Mouse (Mus musculus): ENCODE measurements at regions not wholly inside any gene's neighbourhood (a gene's known extent, or its start where the extent isn't known, plus 50 kb on each side); places are given as distances from the start of the nearest gene placed in this dataset.

DNA sequence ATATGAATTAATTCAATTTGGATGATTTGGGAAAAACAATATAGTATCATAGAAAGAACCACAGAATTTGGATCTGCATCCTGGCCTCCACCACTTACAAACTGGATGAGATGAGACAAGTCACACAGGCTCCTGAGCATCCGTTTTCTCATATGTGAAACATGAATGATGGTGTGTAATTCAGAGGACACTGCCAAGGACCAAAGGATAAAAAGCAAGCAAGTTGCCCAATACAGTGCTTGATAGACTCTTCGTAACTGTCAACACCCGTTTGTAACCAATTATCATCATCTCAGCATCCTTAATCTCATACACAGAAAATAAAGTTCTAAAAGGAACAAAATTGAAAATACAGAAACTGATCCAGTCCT, 305.8 kb downstream of the Fam49a start:
- H3K36me3 ChIP-seq, result no peaks in the 10 kb centered on the region
- no peak overlapping the region for H3K27ac ChIP-seq
- no peak overlapping the region for H3K4me3 ChIP-seq (replicated peaks)
- no peak overlapping the region for H3K9ac ChIP-seq
- ATAC-seq (replicated peaks; ENCODE audit: low FRiP score), result no peak
- 85% methylated on average over 3 of the region's 3 CpGs for WGBS
- H3K27me3 ChIP-seq, result no peaks in the 10 kb centered on the region
- no peak overlapping the region for H3K4me2 ChIP-seq
- no peaks in the 10 kb centered on the region for H3K4me1 ChIP-seq
- no peaks in the 10 kb centered on the region for H3K9me3 ChIP-seq (replicated peaks)

GRCm38 (mm10) chr12:12567058-12567733, 305.3 kb downstream of the Fam49a start:
- Histone ChIP-seq H3K4me3 (replicated peaks) (no peak overlapping the region), H3K27ac (no peak overlapping the region), H3K9ac (no peak overlapping the region), H3K4me1 (no peaks in the 10 kb centered on the region), H3K27me3 (no peaks in the 10 kb centered on the region), H3K36me3 (no peaks in the 10 kb centered on the region), H3K4me2 (no peak overlapping the region), H3K9me3 (replicated peaks) (no peaks in the 10 kb centered on the region)
- 94% methylated on average over 7 of the region's 7 CpGs for WGBS
- no peak for ATAC-seq (replicated peaks; ENCODE audit: low FRiP score)

- H3K27me3 ChIP-seq, result no peaks in the 10 kb centered on the region
- H3K4me2 ChIP-seq, result no peak overlapping the region
- H3K4me3 ChIP-seq (replicated peaks), result no peak overlapping the region
- no peaks in the 10 kb centered on the region for H3K36me3 ChIP-seq
- no peak overlapping the region for H3K9ac ChIP-seq
- no peaks in the 10 kb centered on the region for H3K4me1 ChIP-seq
- ATAC-seq (replicated peaks; ENCODE audit: low FRiP score), result no peak
- no peaks in the 10 kb centered on the region for H3K9me3 ChIP-seq (replicated peaks)
- H3K27ac ChIP-seq, result no peak overlapping the region
- 79% methylated on average over 1 of the region's 1 CpGs for WGBS
Observed at GRCm38 (mm10) chr12:12562267-12562666, 300.3 kb downstream of the Fam49a start.

- Histone ChIP-seq H3K4me3 (replicated peaks) (no peak overlapping the region), H3K9ac (no peak overlapping the region), H3K27me3 (no peaks in the 10 kb centered on the region), H3K9me3 (replicated peaks) (no peaks in the 10 kb centered on the region), H3K4me1 (no peaks in the 10 kb centered on the region), H3K36me3 (no peaks in the 10 kb centered on the region), H3K4me2 (no peak overlapping the region), H3K27ac (no peak overlapping the region)
- ATAC-seq (replicated peaks; ENCODE audit: low FRiP score), result no peak; the same call in 1 of the 2 replicates
- WGBS, result 48% methylated on average over 5 of the region's 5 CpGs
Observed at GRCm38 (mm10) chr12:12551818-12552217, 289.9 kb downstream of the Fam49a start.

DNA sequence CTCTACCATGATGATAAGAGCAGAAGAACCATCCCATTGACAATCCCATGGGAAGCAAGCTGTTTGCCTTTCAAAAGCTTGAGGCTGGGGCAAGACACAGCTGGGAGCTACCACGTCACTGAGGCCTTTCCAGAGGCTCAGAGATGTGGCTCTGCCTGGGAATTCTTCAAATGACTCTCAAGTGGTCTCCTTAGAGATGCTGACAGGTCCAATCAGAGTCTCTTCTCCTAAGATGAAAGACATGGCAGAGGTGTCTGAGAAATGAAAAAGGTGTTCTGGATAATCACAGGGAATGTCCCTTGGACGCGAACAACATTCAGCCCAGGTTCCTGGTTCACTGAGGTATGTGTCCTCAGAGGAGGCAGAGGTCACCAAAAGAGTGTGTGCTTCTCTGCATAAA, 287.7 kb downstream of the Fam49a start:
- H3K27ac ChIP-seq, result no peak overlapping the region
- H3K36me3 ChIP-seq, result no peaks in the 10 kb centered on the region
- no peak overlapping the region for H3K4me2 ChIP-seq
- H3K9me3 ChIP-seq (replicated peaks), result no peaks in the 10 kb centered on the region
- H3K27me3 ChIP-seq, result no peaks in the 10 kb centered on the region
- ATAC-seq (replicated peaks; ENCODE audit: low FRiP score), result no peak
- 89% methylated on average over 3 of the region's 3 CpGs for WGBS
- no peak overlapping the region for H3K4me3 ChIP-seq (replicated peaks)
- H3K4me1 ChIP-seq, result no peaks in the 10 kb centered on the region
- no peak overlapping the region for H3K9ac ChIP-seq

GRCm38 (mm10) chr12:12548688-12549087, 286.7 kb downstream of the Fam49a start:
- Histone ChIP-seq H3K36me3 (no peaks in the 10 kb centered on the region), H3K4me1 (no peaks in the 10 kb centered on the region), H3K9me3 (replicated peaks) (no peaks in the 10 kb centered on the region), H3K27ac (no peak overlapping the region), H3K9ac (no peak overlapping the region), H3K4me3 (replicated peaks) (no peak overlapping the region), H3K27me3 (no peaks in the 10 kb centered on the region), H3K4me2 (no peak overlapping the region)
- WGBS, result 54% methylated on average over 2 of the region's 2 CpGs
- no peak for ATAC-seq (replicated peaks; ENCODE audit: low FRiP score)

GRCm38 (mm10) chr12:12547477-12547876, 285.5 kb downstream of the Fam49a start:
- Histone ChIP-seq H3K27ac (no peak overlapping the region), H3K4me2 (no peak overlapping the region), H3K27me3 (no peaks in the 10 kb centered on the region), H3K36me3 (no peaks in the 10 kb centered on the region), H3K4me1 (no peaks in the 10 kb centered on the region), H3K9ac (no peak overlapping the region), H3K4me3 (replicated peaks) (no peak overlapping the region), H3K9me3 (replicated peaks) (no peaks in the 10 kb centered on the region)
- ATAC-seq (replicated peaks; ENCODE audit: low FRiP score), result no peak
- 88% methylated on average over 1 of the region's 1 CpGs for WGBS

DNA sequence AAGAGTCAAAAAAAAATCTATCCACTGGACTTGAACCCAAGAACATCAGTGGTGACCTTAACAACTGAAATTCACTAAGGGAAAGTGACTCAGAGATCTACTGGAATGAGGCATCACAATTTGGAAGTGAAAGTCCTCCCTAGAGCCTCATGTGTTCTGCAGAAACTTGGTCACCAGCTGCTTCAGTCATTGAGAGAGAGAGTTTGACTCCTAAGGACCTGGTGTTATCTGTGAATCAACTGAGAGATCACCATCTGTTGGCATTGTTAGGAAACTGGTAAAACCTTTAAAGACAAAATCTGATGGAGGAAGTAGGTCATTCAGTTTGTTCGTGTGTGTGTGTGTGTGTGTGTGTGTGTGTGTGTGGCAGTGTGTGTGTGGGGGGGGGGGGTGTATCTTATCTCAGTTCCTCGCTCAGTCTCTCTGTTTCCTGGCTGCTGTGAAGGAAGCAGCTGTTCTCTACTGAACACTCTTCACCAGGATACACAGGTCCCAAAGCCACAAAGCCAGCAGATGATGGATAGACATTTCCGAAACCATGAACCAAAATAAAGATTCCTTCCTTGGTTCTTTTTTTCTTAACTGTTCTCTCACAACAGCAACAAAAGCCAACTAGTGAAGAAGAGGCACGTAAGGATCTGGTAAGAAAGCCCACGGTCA, 284.6 kb downstream of the Fam49a start:
- 92% methylated on average over 5 of the region's 5 CpGs for WGBS
- Histone ChIP-seq H3K4me2 (no peak overlapping the region), H3K9me3 (replicated peaks) (no peaks in the 10 kb centered on the region), H3K27ac (no peak overlapping the region), H3K27me3 (no peaks in the 10 kb centered on the region), H3K36me3 (no peaks in the 10 kb centered on the region), H3K9ac (no peak overlapping the region), H3K4me1 (peaks cover 3% of the 10 kb centered on the region; the same call in 1 of the 2 replicates), H3K4me3 (replicated peaks) (no peak overlapping the region)
- ATAC-seq (replicated peaks; ENCODE audit: low FRiP score), result no peak

DNA sequence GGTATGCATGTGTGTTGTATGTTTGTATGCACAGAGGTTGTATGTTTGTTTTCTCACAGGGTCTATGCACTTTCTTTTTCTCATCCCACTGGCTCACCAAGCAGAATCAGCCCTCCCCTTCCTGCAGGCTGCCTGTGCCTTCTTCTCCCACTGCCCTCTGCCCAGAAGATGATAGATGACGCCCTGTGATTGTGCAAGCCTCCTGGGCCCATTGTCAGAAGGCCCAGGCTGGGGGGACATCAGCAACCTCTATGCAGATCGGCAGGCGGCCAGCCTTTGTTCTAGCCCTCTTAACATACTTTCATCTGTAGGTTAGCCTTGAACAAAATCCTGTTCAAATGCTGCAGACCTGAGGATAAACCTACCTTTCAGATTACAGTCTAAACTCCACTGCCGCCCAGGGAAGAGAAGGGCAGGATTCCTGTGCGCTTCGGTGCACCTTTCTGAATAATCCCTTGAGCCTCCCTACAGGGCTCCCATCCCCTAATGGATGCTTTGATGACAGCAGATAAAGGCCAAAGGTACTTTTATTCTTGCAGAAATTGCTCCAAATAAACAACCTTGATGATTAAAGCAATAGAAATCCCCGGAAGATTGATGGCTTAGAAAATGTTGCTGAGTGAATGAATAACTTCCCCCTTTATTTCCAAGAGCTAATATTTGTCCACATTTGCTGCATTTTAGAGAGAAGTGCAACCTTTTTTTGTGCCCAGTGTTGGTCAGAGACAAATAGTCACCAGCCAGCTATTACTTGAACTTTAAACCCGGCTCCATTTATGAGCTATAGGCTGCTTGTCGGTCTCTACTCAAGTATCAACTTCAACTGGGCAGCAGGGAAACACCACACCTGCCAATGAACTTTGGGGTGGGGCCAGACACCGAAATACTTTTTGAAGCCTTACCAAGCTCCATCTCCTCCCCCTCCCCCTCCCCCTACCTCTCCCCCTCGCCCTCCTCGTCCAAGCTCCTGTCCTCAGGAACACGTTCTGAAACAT, 279.4 kb downstream of the Fam49a start:
- WGBS, result 46% methylated on average over 13 of the region's 13 CpGs
- no peaks in the 10 kb centered on the region for H3K36me3 ChIP-seq
- no peak for ATAC-seq (replicated peaks; ENCODE audit: low FRiP score)
- H3K9ac ChIP-seq, result no peak overlapping the region
- H3K27ac ChIP-seq, result 0 out of 2 replicates have a peak overlapping the region, but pooled peaks have one; percentile 41
- H3K4me1 ChIP-seq, result peaks cover 9% of the 10 kb centered on the region
- no peak overlapping the region for H3K4me2 ChIP-seq
- H3K27me3 ChIP-seq, result no peaks in the 10 kb centered on the region
- H3K4me3 ChIP-seq (replicated peaks), result no peak overlapping the region
- H3K9me3 ChIP-seq (replicated peaks), result no peaks in the 10 kb centered on the region

GRCm38 (mm10) chr12:12539291-12539690, 277.4 kb downstream of the Fam49a start:
- H3K4me3 ChIP-seq (replicated peaks), result no peak overlapping the region
- H3K4me2 ChIP-seq, result no peak overlapping the region
- H3K4me1 ChIP-seq, result peaks cover 13% of the 10 kb centered on the region
- no peaks in the 10 kb centered on the region for H3K27me3 ChIP-seq
- no peak overlapping the region for H3K27ac ChIP-seq
- H3K36me3 ChIP-seq, result no peaks in the 10 kb centered on the region
- no peaks in the 10 kb centered on the region for H3K9me3 ChIP-seq (replicated peaks)
- ATAC-seq (replicated peaks; ENCODE audit: low FRiP score), result no peak
- H3K9ac ChIP-seq, result no peak overlapping the region
- WGBS, result 77% methylated on average over 3 of the region's 3 CpGs

DNA sequence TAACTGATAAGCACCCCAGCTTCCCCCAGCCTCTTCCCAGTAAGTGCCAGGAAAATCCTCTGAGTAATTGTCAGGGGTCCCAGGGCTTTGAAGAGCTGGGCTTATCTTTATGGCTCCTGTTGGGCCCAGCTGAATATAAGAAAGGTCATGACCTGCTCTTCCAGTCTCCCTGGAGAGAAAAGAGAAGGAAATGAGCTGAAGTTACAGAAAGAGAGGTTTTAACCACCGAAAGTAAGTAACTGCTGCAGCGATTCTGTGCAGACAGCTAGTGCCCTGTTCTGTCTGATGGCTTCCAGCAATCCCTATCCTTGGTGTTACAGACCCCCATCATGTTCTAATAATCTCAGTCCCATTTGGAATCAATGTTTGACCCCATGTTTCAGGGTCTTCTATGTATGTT, 272.8 kb downstream of the Fam49a start:
- 16% methylated on average over 2 of the region's 2 CpGs for WGBS
- H3K27ac ChIP-seq, result no peak overlapping the region
- no peaks in the 10 kb centered on the region for H3K9me3 ChIP-seq (replicated peaks)
- no peaks in the 10 kb centered on the region for H3K36me3 ChIP-seq
- H3K4me3 ChIP-seq (replicated peaks), result no peak overlapping the region
- ATAC-seq (replicated peaks; ENCODE audit: low FRiP score), result no peak
- H3K27me3 ChIP-seq, result no peaks in the 10 kb centered on the region
- no peak overlapping the region for H3K4me2 ChIP-seq
- no peak overlapping the region for H3K9ac ChIP-seq
- H3K4me1 ChIP-seq, result 0 out of 2 replicates have a peak, but pooled peaks cover 3% of the 10 kb centered on the region

DNA sequence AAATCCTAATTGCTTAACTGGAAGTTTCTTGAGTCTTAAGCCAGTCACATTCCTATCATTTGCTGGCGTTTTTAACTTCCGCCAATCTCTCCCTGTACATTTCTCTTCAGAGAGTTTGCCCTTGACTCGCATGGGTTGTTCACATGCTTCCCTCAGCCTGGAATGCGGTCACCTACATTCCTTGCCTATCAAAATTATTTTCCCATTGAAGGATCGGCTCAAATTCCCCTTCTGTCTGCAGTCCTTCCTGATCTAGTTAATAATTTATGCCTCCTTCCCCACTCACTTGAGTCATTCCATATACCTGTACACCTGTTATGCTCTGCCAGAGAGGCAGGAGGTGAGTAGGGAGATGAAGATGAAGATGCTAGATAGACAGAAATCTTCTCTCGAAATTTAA, 268.9 kb downstream of the Fam49a start:
- H3K4me3 ChIP-seq (replicated peaks), result no peak overlapping the region

More for the DNA sequence above, 268.9 kb downstream of the Fam49a start:
- WGBS, result 58% methylated on average over 6 of the region's 6 CpGs
- Histone ChIP-seq H3K27me3 (no peaks in the 10 kb centered on the region), H3K4me2 (no peak overlapping the region), H3K36me3 (no peaks in the 10 kb centered on the region), H3K9ac (no peak overlapping the region), H3K4me1 (0 out of 2 replicates have a peak, but pooled peaks cover 3% of the 10 kb centered on the region), H3K9me3 (replicated peaks) (no peaks in the 10 kb centered on the region), H3K27ac (peak overlapping the region; percentile 41; the same call in 1 of the 2 replicates)
- peak; percentile 46 for ATAC-seq (replicated peaks; ENCODE audit: low FRiP score)

Measured in kidney, embryonic 15.5 days (tissue).